Mouse (Mus musculus): Measurements from ENCODE around the gene Chrdl2. TPM values are rescaled to one million over a fixed set of nuclear protein-coding genes. Genes with fewer than 3 reads are reported as not detected.
"Not testable (repeated sequence)": the region's sequence is repeated elsewhere in the genome, so short reads cannot be mapped to it uniquely, and the experiment has no call there.

Gene Chrdl2
- polyA plus RNA-seq, 1 experiment from 2014 or later: 0.14 TPM

GRCm38 (mm10) chr7:100030996-100031749, 25.2 kb downstream of the Chrdl2 start:
- Histone ChIP-seq H3K27ac (no peak overlapping the region), H3K4me1 (peaks cover 11% of the 10 kb centered on the region), H3K9me3 (replicated peaks) (no peaks in the 10 kb centered on the region), H3K4me3 (no peak overlapping the region), H3K27me3 (ENCODE audit: low read depth, poor library complexity, severe bottlenecking) (0 out of 2 replicates have a peak, but pooled peaks cover 4% of the 10 kb centered on the region), H3K36me3 (no peaks in the 10 kb centered on the region)
- WGBS: 87% methylated on average over 8 of the region's 8 CpGs
- DNase-seq (ENCODE audit: low spot score): no peak

DNA sequence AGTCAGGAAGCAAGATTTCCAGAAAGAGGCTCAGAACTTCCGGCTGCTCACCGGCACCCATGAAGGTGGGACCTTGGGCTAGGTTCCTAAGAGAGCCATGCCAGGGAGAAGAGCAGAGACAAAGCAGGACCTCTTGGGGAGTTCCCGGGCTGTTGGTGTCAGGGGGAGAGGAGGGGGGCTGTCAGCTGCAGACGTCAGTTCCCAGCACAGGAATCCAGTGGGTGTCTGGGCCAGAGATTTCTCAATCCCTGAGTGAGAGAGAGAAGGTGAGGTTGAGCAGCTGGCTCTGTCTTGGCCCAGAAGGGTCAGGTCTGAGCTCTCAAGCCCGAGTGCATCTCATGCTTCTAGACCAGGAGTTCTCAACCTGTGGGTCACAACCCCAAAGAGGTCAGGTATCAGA, 27.7 kb downstream of the Chrdl2 start:
- Histone ChIP-seq H3K4me3 (no peak overlapping the region), H3K36me3 (no peaks in the 10 kb centered on the region), H3K9me3 (replicated peaks) (no peaks in the 10 kb centered on the region), H3K27me3 (ENCODE audit: low read depth, poor library complexity, severe bottlenecking) (0 out of 2 replicates have a peak, but pooled peaks cover 4% of the 10 kb centered on the region), H3K4me1 (peaks cover 11% of the 10 kb centered on the region), H3K27ac (no peak overlapping the region)
- DNase-seq (ENCODE audit: low spot score): no peak
- 69% methylated on average over 5 of the region's 5 CpGs for WGBS

- Histone ChIP-seq H3K36me3 (no peaks in the 10 kb centered on the region), H3K4me1 (peaks cover 11% of the 10 kb centered on the region), H3K9me3 (replicated peaks) (no peaks in the 10 kb centered on the region), H3K27ac (no peak overlapping the region; the same call in 1 of the 2 replicates), H3K4me3 (no peak overlapping the region), H3K27me3 (ENCODE audit: low read depth, poor library complexity, severe bottlenecking) (0 out of 2 replicates have a peak, but pooled peaks cover 4% of the 10 kb centered on the region)
- no peak for DNase-seq (ENCODE audit: low spot score)
- WGBS: 77% methylated on average over 11 of the region's 11 CpGs
Measured at GRCm38 (mm10) chr7:100034815-100035463, 29.0 kb downstream of the Chrdl2 start.

GRCm38 (mm10) chr7:100036050-100036449, 30.1 kb downstream of the Chrdl2 start:
- peaks cover 11% of the 10 kb centered on the region for H3K4me1 ChIP-seq
- H3K9me3 ChIP-seq (replicated peaks): no peaks in the 10 kb centered on the region
- H3K4me3 ChIP-seq: no peak overlapping the region
- H3K36me3 ChIP-seq: no peaks in the 10 kb centered on the region
- H3K27me3 ChIP-seq (ENCODE audit: low read depth, poor library complexity, severe bottlenecking): 0 out of 2 replicates have a peak, but pooled peaks cover 4% of the 10 kb centered on the region
- H3K27ac ChIP-seq: no peak overlapping the region
- no peak for DNase-seq (ENCODE audit: low spot score)
- 85% methylated on average over 7 of the region's 7 CpGs for WGBS

DNA sequence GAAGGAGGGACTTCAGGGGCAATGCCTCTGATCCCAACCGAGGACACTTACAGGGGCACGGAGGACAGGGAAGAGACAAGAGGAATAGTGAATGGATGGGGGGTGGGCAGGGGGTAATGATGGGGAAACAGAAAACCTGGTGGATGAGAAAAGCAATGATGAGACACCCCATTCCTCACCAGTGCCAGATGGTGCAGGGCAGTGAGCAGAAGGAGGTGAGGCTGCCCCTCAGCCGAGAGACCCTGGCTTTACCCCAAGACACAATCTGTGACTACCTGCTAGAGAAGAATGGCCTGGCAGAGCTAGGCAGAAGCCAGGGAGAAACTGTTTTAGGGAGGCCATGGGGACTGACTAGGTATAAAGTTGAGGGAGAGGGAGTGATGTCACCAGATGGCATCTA, 30.5 kb downstream of the Chrdl2 start:
- no peaks in the 10 kb centered on the region for H3K36me3 ChIP-seq

GRCm38 (mm10) chr7:100042120-100042519, 36.1 kb downstream of the Chrdl2 start:
- Histone ChIP-seq H3K27me3 (ENCODE audit: low read depth, poor library complexity, severe bottlenecking) (no peaks in the 10 kb centered on the region; the same call in 1 of the 2 replicates), H3K36me3 (no peaks in the 10 kb centered on the region), H3K27ac (peak overlapping the region; percentile 77), H3K9me3 (replicated peaks) (no peaks in the 10 kb centered on the region), H3K4me1 (peaks cover 30% of the 10 kb centered on the region), H3K4me3 (peak overlapping the region; percentile 20)
- peak; percentile 73 for DNase-seq (ENCODE audit: low spot score)
- 10% methylated on average over 31 of the region's 31 CpGs for WGBS

More for the DNA sequence above, 30.5 kb downstream of the Chrdl2 start:
- Histone ChIP-seq H3K27ac (no peak overlapping the region), H3K4me3 (no peak overlapping the region), H3K4me1 (peaks cover 12% of the 10 kb centered on the region), H3K9me3 (replicated peaks) (no peaks in the 10 kb centered on the region), H3K27me3 (ENCODE audit: low read depth, poor library complexity, severe bottlenecking) (peaks cover 4% of the 10 kb centered on the region; the same call in 1 of the 2 replicates)
- 65% methylated on average over 3 of the region's 3 CpGs for WGBS
- no peak for DNase-seq (ENCODE audit: low spot score)

GRCm38 (mm10) chr7:100043096-100043495, 37.1 kb downstream of the Chrdl2 start:
- no peaks in the 10 kb centered on the region for H3K36me3 ChIP-seq
- H3K27ac ChIP-seq: peak overlapping the region; percentile 77
- WGBS: 86% methylated on average over 5 of the region's 5 CpGs
- no peak for DNase-seq (ENCODE audit: low spot score)
- H3K4me1 ChIP-seq: peaks cover 30% of the 10 kb centered on the region
- H3K27me3 ChIP-seq (ENCODE audit: low read depth, poor library complexity, severe bottlenecking): no peaks in the 10 kb centered on the region; the same call in 1 of the 2 replicates
- H3K9me3 ChIP-seq (replicated peaks): no peaks in the 10 kb centered on the region
- H3K4me3 ChIP-seq: no peak overlapping the region

DNA sequence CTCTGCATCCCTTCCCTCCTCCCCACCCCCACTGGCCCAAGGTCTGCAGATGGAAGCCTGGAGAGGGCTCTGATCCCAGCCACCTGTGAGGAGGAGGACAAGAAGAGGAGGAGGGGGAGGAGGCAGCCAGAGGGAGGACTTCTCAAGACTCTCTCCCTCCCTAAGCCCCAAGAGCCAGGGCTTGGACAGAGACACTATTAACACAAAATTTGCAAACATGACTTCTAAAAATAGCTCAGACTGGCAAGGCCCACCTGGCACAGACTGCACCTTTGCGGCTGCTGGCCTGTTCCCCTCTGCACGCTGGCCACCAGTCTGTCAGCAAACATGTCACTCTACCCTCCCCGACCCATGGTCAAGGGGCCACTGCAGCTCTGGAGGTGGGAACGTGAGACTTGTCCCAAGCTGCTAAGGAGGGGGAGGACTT, 37.6 kb downstream of the Chrdl2 start:
- no peak for DNase-seq (ENCODE audit: low spot score)
- H3K9me3 ChIP-seq (replicated peaks): no peaks in the 10 kb centered on the region
- no peak overlapping the region for H3K4me3 ChIP-seq
- peaks cover 30% of the 10 kb centered on the region for H3K4me1 ChIP-seq
- H3K27ac ChIP-seq: peak overlapping the region; percentile 77
- 43% methylated on average over 4 of the region's 4 CpGs for WGBS
- H3K36me3 ChIP-seq: no peaks in the 10 kb centered on the region
- no peaks in the 10 kb centered on the region; the same call in 1 of the 2 replicates for H3K27me3 ChIP-seq (ENCODE audit: low read depth, poor library complexity, severe bottlenecking)

- Histone ChIP-seq H3K4me1 (peaks cover 28% of the 10 kb centered on the region), H3K4me3 (no peak overlapping the region), H3K36me3 (no peaks in the 10 kb centered on the region), H3K27me3 (ENCODE audit: low read depth, poor library complexity, severe bottlenecking) (no peaks in the 10 kb centered on the region; the same call in 1 of the 2 replicates), H3K9me3 (replicated peaks) (no peaks in the 10 kb centered on the region), H3K27ac (no peak overlapping the region)
- DNase-seq (ENCODE audit: low spot score): no peak
- 75% methylated on average over 2 of the region's 2 CpGs for WGBS
Measured at GRCm38 (mm10) chr7:100046486-100046885, 40.5 kb downstream of the Chrdl2 start.

GRCm38 (mm10) chr7:100051904-100052303, 45.9 kb downstream of the Chrdl2 start:
- H3K4me3 ChIP-seq: no peak overlapping the region
- H3K9me3 ChIP-seq (replicated peaks): no peaks in the 10 kb centered on the region
- H3K27me3 ChIP-seq (ENCODE audit: low read depth, poor library complexity, severe bottlenecking): no peaks in the 10 kb centered on the region
- no peaks in the 10 kb centered on the region for H3K36me3 ChIP-seq
- 79% methylated on average over 4 of the region's 4 CpGs for WGBS
- no peak overlapping the region for H3K27ac ChIP-seq
- 0 out of 2 replicates have a peak, but pooled peaks cover 3% of the 10 kb centered on the region for H3K4me1 ChIP-seq
- DNase-seq (ENCODE audit: low spot score): no peak

GRCm38 (mm10) chr7:100052991-100053390, 47.0 kb downstream of the Chrdl2 start:
- not testable (repeated sequence) for H3K27me3 ChIP-seq (ENCODE audit: low read depth, poor library complexity, severe bottlenecking); H3K27ac ChIP-seq; H3K4me1 ChIP-seq; DNase-seq (ENCODE audit: low spot score); H3K36me3 ChIP-seq; H3K9me3 ChIP-seq (replicated peaks); H3K4me3 ChIP-seq
- WGBS: 94% methylated on average over 2 of the region's 2 CpGs

- Histone ChIP-seq H3K27me3 (ENCODE audit: low read depth, poor library complexity, severe bottlenecking) (no peaks in the 10 kb centered on the region), H3K4me1 (no peaks in the 10 kb centered on the region), H3K4me3 (no peak overlapping the region), H3K9me3 (replicated peaks) (no peaks in the 10 kb centered on the region), H3K36me3 (peaks cover 11% of the 10 kb centered on the region), H3K27ac (no peak overlapping the region)
- WGBS: 79% methylated on average over 2 of the region's 2 CpGs
- no peak for DNase-seq (ENCODE audit: low spot score)
Measured at GRCm38 (mm10) chr7:100073959-100074358, 68.0 kb downstream of the Chrdl2 start.

GRCm38 (mm10) chr7:100076296-100076695, 70.3 kb downstream of the Chrdl2 start:
- Histone ChIP-seq H3K4me1 (no peaks in the 10 kb centered on the region), H3K9me3 (replicated peaks) (no peaks in the 10 kb centered on the region), H3K36me3 (peaks cover 23% of the 10 kb centered on the region), H3K27ac (no peak overlapping the region), H3K27me3 (ENCODE audit: low read depth, poor library complexity, severe bottlenecking) (no peaks in the 10 kb centered on the region), H3K4me3 (no peak overlapping the region)
- no peak for DNase-seq (ENCODE audit: low spot score)
- 78% methylated on average over 5 of the region's 5 CpGs for WGBS

Data from limb, embryonic 10.5 days (tissue).